Mouse (Mus musculus) lung, postnatal 10 days (tissue): ENCODE measurements around the gene Rem2.

Source experiments
- DNase-seq: peaks from one replicate; pipeline ENCODE4 v3.0.0; 2021

Rem2 gene

DNA sequence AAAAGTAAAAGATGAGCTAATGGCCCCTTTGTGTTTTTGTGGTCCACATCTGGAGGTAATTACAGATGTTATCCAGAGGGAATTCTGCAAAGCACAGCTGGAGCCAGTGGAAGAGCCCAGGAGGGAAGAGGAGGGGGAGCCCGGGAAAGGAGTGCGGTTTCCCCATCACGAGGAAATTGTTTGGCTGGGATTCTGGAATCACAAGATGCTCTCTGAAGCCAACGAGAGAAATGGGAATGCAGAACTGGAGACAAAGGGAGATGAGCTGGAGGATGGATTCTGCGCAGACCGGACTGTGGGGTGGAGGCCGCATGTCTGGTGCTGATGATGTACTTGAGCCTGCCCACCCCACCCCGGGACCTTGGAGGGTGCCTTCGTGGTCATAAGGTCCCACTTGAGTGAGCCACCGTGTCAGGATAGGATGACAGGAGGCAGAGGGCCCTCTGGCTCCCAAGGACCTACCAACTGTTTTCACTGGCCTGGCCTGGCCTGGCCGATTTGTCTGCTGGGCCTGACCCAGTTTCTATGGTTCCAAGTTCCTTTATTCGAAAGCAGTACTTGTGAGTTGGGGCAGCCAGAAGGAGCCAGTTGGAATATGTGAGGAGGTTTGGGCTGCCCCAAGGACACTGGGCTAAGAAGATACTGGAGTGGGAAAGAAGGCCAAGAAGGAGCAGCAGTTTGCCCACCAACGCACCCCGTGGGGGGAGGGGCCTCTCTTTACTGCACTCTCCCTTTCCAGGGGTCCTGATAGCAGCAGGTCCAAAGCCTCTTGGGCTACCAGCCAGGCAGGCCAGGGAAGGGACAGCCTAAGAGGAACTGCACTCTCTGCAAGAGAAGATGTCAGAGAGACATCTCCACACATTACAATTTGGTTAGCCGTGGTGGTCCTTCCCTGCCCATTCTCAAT is 31.9 kb upstream of the Rem2 start:
- DNase-seq: peak; percentile 82

DNA sequence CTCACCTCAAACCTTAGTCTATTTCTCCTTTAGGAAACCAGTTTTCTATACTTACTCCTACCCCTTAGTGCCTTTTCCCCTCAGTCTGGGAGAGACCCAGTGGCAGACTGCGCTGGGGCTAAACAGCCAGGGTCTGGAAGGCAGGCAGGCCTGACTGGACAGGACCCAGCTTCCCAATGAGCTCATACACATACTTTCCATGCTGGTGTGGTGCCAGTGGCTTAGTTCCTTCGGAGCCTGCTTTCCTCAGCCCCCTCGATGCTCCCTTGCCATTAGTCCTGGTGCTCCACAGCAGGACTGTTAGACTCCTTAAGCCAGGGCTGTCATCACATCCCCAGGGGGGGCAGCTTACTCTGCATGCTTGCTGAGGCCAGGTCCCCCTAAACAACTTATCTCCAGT is 30.4 kb upstream of the Rem2 start:
- peak; percentile 88 for DNase-seq

DNA sequence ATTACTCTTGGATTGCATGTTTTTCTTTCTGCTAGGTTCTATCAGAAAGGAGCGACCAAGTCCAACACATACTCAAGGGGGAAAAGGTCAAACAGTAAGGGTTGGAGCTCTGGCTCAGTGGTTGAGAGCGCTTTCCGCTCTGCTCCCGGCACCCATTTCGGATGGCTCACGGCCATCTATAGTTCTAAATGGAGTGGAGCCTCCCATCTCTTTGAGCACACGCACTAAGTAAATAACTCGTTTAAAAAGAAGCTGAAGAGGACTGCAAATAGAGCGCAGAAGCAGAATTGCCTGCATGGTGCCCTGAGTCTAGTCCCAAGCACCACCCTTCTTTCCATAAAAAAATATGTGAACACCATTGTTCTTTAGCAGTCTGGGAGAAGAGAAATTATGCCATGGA is 22.3 kb upstream of the Rem2 start:
- no peak for DNase-seq

DNA sequence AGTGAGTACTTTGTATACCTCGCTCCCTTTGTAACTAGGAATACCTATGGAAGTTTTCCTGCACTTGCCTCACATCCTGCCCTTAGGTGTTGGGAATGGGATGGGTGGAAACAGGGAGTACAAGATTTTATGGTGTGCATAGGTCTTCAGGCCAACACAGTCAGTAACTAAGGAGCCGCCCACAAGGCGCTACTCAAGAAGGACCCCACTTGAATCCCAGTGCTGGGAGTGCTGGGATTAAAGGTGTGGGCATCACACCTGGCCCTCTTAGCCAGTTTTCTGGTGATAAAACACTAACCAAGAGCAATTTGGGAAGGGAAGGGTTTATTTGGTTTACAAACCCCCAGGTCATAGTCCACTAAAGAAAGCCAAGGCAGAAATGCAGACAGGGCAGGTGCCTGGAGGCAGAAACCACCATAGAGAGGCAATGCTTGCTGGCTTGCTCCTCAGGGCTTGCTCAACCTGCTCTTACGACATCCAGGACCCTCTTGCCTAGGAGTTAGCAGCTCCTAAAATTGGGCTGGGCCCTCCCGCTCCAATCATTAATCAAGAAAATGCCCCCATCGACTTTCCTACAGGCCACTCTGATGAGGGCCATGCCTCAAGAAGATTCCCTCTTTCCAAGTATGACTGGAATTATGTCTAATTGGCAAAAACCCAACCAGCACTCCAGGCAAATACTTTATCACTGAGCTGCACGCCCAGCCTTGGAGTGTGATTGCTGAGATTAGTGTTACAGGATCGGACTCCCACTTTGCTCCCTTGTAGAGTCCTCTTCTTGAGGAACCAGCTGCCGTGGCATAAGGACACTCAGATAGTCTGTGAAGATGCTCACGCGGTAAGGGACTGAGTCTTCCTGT is 21.0 kb upstream of the Rem2 start:
- DNase-seq: no peak

DNA sequence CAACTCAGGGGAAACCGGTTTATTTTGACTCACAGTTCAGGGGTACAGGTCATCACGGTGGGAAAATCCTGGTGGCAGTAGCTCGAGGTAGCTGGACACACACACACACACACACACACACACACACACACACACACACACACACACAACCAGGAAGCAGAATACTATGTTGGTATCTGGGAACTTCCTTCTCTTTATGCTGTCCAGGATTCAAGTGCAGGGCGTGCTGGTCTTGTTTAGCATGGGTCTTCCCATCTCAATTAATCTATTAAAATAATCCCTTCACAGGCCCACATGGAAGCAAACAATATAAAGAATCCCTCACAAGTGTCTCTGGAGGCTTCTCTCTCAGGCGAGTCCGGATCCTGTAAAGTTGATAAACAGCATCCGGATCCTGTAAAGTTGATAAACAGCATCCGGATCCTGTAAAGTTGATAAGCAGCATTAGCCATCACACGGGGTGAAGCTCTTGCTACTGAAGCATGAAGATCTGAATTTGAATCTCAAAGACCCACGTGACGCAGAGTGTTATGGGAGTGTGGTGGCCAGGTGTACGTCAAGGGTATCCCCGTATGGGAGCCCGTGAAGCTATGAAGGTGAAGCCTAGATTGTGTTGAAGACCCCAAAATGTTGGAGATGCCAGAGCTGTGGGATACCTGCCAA is 17.9 kb upstream of the Rem2 start:
- DNase-seq: no peak

DNA sequence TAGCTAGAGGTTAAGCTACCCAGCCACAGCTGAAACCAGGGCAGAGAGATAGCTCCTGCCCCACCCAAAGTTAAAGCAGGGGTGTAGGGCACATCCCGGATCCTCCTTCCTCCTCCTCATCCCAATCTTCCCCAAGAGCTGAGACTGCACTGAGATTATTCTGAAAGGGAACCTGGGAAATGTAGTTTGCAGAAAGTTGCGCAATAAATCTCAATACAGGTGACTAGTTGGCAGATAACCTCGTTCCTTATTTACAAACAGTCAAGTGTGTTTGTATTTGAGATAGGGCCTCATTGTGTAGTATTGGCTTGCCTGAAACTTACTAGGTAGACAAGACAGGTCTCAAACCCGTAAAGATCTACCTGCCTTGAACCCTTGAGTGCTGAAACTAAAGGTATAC is 13.8 kb upstream of the Rem2 start:
- DNase-seq: no peak

DNA sequence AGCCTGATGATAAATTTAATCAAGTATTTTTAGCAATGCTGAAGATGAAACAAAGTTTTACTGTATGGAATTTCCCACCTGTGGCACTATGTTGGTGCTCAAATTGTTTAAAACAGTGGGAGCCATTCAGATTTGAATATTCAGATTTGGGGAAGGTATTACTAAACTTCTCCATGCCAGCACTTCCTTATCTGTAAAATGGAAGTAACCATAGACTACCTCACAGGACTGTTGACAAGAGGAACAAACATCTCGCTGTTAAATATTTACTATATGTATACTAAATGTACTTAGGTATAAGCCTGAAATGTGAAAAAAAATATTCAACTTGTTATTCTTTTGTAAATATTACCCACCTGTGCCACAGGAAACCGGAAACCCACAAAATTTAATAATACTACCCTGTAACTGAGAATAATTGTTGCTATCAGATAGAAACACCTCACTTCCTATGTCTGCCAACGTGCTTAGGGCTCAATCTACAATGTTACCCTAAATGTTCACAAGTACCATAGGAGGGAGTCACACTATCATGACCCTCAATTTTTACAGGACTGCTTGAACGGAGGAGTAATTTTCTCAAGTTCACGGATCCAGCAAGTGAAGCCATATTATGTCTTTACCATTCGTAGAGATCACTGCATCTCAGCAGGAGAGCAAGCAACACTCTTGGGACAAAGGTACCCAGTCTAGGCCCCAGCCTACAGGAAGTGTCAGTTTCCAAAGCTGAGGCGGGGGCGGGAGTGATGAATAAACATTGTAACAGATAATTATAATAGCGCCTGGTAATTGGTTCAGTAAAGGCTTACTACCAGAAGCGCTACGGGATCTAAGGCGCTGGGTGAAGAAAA is 12.6 kb upstream of the Rem2 start:
- DNase-seq: no peak

DNA sequence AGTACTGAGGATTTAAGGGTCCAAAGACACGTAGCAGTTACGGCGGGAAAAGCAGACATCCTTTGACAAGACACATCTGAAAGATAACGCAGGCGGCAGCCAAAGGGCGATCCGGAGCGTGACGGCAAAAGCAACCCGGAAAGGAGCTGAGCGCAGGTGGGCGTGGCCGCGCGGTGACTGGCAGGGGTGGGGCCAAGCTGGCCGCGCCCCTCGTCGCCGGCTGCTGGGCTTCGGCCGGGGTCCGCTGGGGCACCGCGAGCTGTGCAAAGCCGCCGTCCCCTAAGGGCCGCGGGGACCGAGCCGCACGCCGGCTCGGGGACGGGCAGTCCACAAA is 12.0 kb upstream of the Rem2 start, which contains the start of gene Lrp10:
Lrp10 (plus strand) TSS at position 179 of the 334 bp plus-strand sequence.
- DNase-seq: peak; percentile 93

DNA sequence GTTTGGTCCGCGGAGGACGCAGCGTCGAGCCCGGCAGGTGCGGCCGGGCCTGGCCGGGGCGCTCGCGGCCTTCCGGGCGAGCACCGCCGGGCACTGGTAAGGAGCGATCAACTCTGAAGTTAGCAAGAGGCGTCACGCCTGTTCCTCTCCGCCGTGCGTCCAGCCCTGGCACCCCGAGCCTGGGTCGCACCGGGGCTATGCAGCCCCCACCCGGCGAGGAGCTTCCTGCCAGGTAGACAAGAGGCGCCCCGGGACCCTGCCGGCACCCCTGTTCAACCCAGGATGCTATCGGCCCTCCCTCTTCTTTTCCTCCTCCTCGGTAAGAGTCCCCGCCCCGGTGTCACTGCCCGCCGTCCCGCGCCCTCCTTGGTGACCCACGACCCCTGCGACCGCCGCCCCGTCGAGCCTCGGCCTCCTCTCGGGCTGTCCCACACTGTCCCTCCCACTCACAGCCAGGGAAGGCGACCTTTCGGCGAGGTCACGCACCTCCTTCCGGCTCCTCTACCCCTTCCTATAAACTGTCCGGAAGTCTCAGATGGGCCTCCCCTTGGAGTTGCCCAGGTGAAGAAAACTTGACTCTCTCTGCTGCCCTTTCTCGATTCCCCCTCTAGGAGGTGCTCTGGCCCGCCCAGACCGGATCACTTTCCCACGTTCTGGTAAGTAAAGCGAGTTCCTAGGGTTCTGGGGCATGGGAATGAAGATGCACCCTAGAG is 11.5 kb upstream of the Rem2 start:
- peak; percentile 88 for DNase-seq

DNA sequence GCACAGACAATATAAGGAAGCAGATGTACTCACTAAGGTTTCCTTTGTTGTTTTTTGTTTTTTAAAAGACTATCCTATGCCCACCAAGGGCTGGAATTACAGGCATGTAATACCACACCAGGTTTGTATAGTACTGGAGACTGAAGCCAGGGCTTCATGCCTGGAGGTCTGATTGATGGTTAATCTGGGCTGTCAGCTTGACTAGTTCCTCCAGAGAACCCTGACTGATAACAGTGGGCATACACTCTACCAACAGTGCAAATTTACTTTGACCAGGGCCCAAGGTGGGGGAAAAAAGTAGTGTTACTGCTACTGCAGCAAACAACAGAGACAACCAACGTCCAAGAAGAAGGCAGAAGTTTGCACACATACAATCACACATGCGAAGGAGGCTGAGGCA is 4.4 kb upstream of the Rem2 start:
- DNase-seq: no peak

DNA sequence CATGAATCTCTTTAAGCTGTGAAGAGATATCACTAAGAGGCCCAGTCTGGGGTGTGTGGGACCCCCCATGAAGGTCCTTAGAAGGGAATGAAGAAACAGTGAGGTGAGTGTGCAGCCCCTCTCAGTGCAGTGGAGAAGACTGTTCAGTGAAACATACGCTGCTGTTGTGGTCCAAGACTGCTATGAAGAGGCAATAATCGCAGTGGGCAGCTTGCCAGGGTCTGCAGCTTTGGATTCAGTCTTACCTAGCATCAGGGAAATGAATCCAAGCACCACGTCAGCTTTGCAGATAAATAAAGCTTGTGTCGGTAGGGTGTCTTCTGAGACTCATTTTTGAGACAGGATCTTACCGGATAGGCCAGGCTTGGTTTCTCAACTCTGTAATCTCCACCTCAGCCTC is 3.2 kb upstream of the Rem2 start:
- DNase-seq: no peak

DNA sequence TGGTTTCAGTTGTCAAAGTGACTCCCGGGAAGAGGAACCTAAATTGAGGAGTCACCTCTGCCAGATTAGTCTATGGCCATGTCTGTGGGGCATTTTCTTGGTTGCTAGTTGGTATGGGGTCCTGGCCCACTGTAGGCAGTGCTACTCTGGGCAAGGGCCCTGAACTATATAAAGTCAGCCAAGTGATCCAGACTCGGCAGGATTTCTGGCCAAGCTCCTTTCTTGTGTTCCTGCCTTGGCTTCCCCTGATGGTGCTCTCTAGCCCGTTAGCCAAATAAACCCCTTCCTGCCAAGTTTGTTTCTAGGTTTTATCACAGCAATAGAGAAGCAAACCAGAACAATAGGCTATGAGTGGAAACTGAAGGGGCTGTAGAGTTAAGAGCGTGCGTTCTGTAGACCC is 1.2 kb upstream of the Rem2 start:
- DNase-seq: no peak

DNA sequence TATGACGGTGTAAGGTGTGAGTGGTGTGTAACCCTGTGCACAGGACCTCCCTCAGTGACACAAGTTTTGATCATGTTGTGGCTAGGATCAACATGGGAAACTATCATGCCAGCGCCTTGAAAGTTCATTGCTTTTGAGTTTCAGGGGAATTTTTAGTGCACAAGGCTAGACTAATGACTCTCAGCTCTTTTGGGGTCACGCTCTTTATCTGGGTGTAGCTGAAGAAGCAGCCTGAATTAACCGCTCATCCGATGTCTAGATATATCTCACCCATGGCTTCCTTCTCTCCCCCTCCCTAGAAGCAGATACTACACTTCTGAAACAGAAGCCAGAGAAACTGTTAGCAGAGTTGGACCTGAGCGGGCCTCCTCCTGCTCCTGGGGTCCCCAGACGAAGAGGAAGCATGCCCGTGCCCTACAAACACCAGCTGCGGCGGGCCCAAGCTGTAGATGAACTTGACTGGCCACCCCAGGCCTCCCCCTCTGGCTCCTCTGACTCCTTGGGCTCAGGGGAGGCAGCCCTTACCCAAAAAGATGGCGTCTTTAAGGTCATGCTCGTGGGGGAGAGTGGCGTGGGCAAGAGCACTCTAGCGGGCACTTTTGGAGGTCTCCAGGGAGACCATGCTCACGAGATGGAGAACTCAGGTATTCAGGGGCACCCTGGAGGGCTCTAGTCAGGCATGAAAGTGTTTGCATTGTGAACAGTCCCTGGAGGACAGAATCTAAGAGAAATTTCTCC is 1.4 kb downstream of the Rem2 start:
- no peak for DNase-seq

DNA sequence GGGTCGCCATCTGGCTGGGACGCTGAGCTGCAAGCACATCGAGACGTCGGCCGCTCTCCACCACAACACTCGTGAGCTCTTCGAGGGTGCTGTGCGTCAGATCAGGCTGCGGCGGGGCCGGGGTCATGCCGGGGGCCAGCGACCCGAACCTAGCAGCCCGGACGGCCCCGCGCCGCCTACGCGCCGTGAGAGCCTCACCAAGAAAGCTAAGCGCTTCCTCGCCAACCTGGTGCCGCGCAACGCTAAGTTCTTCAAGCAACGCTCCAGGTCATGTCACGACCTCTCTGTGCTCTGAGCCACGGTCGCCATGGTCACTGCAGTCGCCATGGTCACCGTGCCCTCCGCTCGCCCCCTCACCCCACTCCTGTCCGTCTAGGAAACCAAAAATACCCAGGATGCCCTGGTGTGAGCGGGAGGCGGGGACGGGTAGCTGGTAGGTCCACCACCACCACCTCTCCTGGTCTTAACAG is 3.6 kb downstream of the Rem2 start:
- DNase-seq: peak; percentile 62

DNA sequence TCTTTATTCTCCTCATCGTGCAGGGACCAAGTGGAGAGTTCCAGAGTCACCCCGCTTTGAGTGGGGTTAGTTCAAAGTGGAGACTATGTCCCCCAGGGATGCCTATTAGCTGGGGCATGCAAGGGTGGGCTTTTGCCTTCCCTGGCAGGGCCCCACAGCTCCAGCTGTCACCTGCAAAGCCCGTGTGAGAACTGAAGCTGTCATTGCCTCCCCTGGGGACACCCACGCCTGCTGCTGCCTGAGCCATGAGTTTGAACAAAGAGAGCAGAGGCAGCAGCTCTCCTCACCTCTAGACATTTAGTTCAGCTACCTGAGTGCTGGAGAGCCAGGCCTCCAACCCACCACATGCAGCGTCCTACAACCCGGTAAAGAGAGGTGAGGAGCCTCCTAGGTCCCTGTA is 4.8 kb downstream of the Rem2 start:
- DNase-seq: no peak

DNA sequence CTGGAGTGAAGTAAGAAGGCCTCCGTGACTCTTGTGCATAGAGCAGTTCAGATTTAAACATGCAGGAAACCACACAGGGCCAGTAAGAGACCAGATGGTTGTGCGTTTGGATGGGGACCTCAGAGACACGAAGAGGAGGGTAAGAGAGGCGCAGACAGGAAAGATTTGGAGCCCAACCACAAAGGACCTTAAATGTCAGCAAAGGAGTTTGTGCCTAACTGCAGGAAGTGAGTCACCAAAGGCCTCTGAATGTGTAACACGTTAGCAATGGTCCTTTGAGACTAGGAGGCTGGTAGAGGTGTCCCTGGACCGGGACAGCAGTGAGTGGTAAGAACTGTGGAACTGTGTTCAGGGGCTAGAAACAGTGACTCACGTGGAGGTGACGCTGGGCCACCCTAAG is 5.5 kb downstream of the Rem2 start:
- no peak for DNase-seq

DNA sequence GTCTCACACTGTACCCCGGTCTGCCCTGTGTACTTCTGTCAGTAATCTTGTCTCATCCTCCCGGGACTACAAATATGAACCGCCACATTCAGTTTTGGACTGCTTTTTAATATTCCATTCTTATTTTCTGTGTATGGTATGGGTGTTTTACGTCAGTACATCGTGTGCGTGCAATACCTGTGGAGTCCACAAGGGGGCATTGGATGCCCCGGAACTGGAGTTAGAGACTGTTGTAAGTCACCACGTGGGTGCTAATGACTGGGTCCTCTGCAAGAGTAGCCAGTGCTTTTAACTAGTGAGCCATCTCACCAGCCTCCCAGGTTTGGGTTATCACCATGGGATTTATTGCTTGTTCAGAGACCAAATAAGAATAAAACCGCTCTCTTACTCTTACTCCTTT is 6.6 kb downstream of the Rem2 start:
- peak; percentile 61 for DNase-seq

DNA sequence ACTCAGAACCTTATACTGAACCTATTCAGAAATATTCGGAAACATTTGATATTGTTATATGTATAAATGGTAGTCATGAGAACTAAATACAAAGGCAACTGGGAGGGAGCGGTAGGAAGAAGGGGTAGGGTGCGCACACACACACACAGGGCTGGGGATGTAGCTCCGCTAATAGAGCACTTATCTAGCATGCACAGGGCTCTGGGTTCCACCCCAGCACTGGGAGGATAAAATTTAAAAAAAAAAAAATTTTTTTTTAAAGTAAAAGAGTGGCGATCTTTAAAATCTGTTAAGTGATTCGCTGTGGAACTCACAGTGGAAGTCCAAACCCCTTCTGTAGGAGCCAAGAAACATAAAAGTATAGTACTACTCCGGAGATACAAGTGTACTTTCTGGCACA is 10.0 kb downstream of the Rem2 start:
- DNase-seq: no peak

DNA sequence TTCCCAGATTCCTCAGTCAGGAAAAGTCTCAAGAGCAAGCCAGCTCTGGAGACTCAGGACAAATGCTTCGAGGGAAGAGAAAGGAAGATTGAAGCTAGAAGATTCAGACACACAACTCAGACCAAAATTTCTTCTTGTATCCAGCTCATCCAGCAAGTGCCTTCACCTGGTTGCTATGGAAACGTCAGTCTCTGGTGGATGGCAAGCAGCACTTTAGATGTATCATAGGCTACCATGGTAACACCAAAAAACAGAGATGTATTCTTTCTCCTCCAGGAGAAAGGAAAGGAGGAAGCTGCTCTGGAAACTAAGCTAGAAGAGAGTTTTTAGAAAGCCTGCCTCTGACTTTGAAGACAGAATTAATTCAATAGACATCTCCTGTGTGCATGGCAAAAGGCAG is 11.8 kb downstream of the Rem2 start:
- DNase-seq: no peak

DNA sequence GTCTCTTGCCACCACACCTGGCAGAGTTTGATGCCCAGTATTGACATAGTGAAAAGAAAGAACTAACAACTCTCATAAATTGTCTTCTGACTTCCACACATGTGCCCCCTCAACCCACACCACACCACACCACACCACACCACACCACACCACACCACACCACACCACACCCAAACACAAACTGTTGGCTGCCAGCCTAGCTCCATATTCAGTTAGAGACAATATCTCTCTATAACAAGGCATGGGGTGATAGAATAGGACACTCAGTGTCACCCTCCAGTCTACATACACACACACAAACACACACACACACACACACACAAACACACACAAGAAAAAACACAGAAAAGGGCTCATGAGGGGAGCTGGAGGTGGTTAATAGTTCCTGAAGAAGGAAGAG is 12.4 kb downstream of the Rem2 start:
- no peak for DNase-seq
